Mouse (Mus musculus) activated CD4-positive, CD25-positive, alpha-beta regulatory T cell, adult 9 weeks (primary cell): ENCODE measurements around the gene Lyrm2. TPM values are rescaled to one million over a fixed set of nuclear protein-coding genes. Genes with fewer than 3 reads are reported as not detected.

Source experiments
- polyA plus RNA-seq: library from polyadenylated mRNA; unstranded; fragments of 100-300 nt; shearing (Covaris generic); gene quantifications from one replicate; pipeline ENCODE4 v1.2.1, GENCODE M21; 2017

The Lyrm2 gene
- polyA plus RNA-seq, result 77.9 TPM

GRCm38 (mm10) chr4:32799966-32800576 lies at the start of gene Lyrm2:
TSS of gene Lyrm2 (plus strand) at chr4:32800253.

Other genes starting within 250 kb of the Lyrm2 start
- not detected for gene Gja10, start 197.5 kb upstream of the Lyrm2 start, polyA plus RNA-seq
- 45.8 TPM for gene Casp8ap2, start 184.8 kb upstream of the Lyrm2 start, polyA plus RNA-seq
- gene Mdn1, start 143.1 kb upstream of the Lyrm2 start, polyA plus RNA-seq, result 39.7 TPM
- 4.2 TPM for gene Ankrd6, start 150.6 kb downstream of the Lyrm2 start, polyA plus RNA-seq
- 13.7 TPM for gene Rragd, start 182.8 kb downstream of the Lyrm2 start, polyA plus RNA-seq
- gene Ube2j1, start 231.2 kb downstream of the Lyrm2 start, polyA plus RNA-seq, result 60.6 TPM